Mouse (Mus musculus) heart, embryonic 14.5 days (tissue): Measurements from ENCODE around the gene Cd244a. TPM values are rescaled to one million over a fixed set of nuclear protein-coding genes. Genes with fewer than 3 reads are reported as not detected.

Experiments used
- ATAC-seq: fragments of 200-750 bp; cut with Nextera tagmentation; 2 replicates; pipeline ENCODE4 v1.8.0; 2017; ENCODE audit warnings: low read depth, moderate TSS enrichment; ENCODE audit not compliant: insufficient number of reproducible peaks, insufficient read depth, low FRiP score
- H3K27ac ChIP-seq, 2 experiments: fragments of 200-500 bp in 1 of 2; fragments of 300-500 bp in 1 of 2; sonication (generic) in 1 of 2; replicated peaks in 1 of 2; 2 replicates each; pipeline ENCODE4 v1.5.1; 2012 to 2014; ENCODE audit warnings: low read depth in 2 of 2, low read length in 2 of 2, control low read depth in 1 of 2, mild to moderate bottlenecking in 1 of 2, mixed read lengths in 1 of 2; ENCODE audit not compliant: control insufficient read depth in 1 of 2, insufficient read depth in 1 of 2
- H3K27me3 ChIP-seq: fragments of 300-500 bp; sonication (generic); 2 replicates; pipeline ENCODE4 v1.6.1; 2014; ENCODE audit warnings: mild to moderate bottlenecking, low read length, control low read depth; ENCODE audit not compliant: control insufficient read depth, insufficient read depth
- H3K36me3 ChIP-seq: fragments of 300-500 bp; sonication (generic); 2 replicates; pipeline ENCODE4 v1.6.1; 2014; ENCODE audit warnings: mild to moderate bottlenecking, control low read depth, low read length, mixed read lengths; ENCODE audit not compliant: control insufficient read depth, insufficient read depth
- H3K4me1 ChIP-seq, 2 experiments: fragments of 200-500 bp in 1 of 2; fragments of 300-500 bp in 1 of 2; sonication (generic) in 1 of 2; 2 replicates each; pipeline ENCODE4 v1.6.1; 2012 to 2014; ENCODE audit warnings: low read length in 2 of 2, control low read depth in 1 of 2, mixed read lengths in 1 of 2; ENCODE audit not compliant: control insufficient read depth in 2 of 2, insufficient read depth in 2 of 2
- H3K4me2 ChIP-seq: fragments of 300-500 bp; sonication (generic); 2 replicates; pipeline ENCODE4 v1.6.1; 2014; ENCODE audit warnings: mild to moderate bottlenecking, low read length
- H3K4me3 ChIP-seq, 2 experiments: fragments of 200-500 bp in 1 of 2; fragments of 300-500 bp in 1 of 2; sonication (generic) in 1 of 2; 2 replicates each; pipeline ENCODE4 v1.5.1; 2012 to 2014; ENCODE audit warnings: low read length in 2 of 2, mild to moderate bottlenecking in 2 of 2, control low read depth in 1 of 2, low read depth in 1 of 2, moderate library complexity in 1 of 2; ENCODE audit not compliant: control insufficient read depth in 1 of 2, insufficient read depth in 1 of 2
- H3K9ac ChIP-seq: fragments of 300-500 bp; sonication (generic); 2 replicates; pipeline ENCODE4 v1.6.1; 2014; ENCODE audit warnings: mild to moderate bottlenecking, low read length
- H3K9me3 ChIP-seq: fragments of 300-500 bp; sonication (generic); 2 replicates; pipeline ENCODE4 v1.6.1; 2016; ENCODE audit warnings: low read length, control low read depth; ENCODE audit not compliant: control insufficient read depth
- WGBS: fragments of 180-500 bp; shearing (Covaris S2); extraction: QIAGEN DNeasy Blood & Tissue Kit; methylation state at CpG from one replicate; pipeline ENCODE4 v1.1.7; 2014; 5-methylcytosine and 5-hydroxymethylcytosine counted together
- polyA plus RNA-seq: library from polyadenylated mRNA; unstranded; fragments of >200 nt; fragmentation: Nextera tagmentation; extraction: Ambion mirVana; gene quantifications from 2 replicates; pipeline ENCODE4 v1.2.1, GENCODE M21; 2014

Cd244a gene
- polyA plus RNA-seq, 1 experiment from 2014 or later = not detected

DNA sequence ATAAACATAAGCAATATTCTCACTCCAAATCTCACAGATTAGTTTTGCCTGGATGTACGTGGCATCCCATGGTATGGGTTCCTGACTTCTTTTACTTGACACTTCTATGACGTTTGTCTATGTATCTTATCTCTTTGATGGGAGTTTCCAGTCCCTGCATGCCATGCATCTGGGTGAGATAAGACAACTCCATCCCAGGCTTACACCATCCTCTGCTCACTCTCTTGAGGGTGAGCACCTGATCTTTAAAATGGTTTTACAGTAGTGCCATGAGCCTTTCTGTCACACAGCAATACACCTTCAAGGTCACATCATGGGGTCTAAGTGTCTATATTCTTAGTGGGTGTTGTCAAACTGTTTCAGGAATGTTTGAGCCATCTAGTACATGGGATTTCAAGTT is 1.3 kb downstream of the Cd244a start:
- H3K27ac ChIP-seq = no peak overlapping the region
- H3K4me1 ChIP-seq = no peaks in the 10 kb centered on the region; a peak in 1 of 4 replicates
- H3K36me3 ChIP-seq = no peaks in the 10 kb centered on the region
- H3K4me3 ChIP-seq = no peak overlapping the region
- ATAC-seq = no peak
- no peak overlapping the region for H3K4me2 ChIP-seq
- H3K9me3 ChIP-seq = no peaks in the 10 kb centered on the region
- H3K27me3 ChIP-seq = no peaks in the 10 kb centered on the region
- H3K9ac ChIP-seq = no peak overlapping the region
- 36% methylated on average over 2 of the region's 2 CpGs for WGBS

DNA sequence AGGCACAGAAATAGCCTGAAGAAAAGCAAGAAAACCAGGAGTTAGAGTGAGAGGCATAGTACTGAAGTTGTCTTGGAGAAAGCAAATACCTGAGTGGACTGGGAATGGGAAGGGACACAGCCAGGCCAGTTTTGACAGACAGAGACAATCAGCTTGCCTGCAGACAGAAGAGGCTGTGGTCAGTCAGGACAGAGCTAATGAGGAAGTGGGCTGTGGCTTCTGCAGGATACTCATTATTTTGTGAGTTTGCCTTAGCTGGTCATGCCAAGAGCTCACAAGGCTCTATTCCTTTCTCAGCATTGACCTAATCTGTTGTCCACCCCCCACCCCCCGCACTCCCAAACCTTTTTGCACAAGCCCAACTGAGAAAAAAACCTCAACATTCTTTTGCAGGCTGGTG is 2.2 kb downstream of the Cd244a start:
- Histone ChIP-seq H3K4me2 (no peak overlapping the region), H3K9ac (no peak overlapping the region), H3K36me3 (no peaks in the 10 kb centered on the region), H3K4me3 (no peak overlapping the region), H3K9me3 (no peaks in the 10 kb centered on the region), H3K4me1 (no peaks in the 10 kb centered on the region; a peak in 1 of 4 replicates), H3K27me3 (no peaks in the 10 kb centered on the region), H3K27ac (no peak overlapping the region)
- ATAC-seq = no peak
- WGBS = 54% methylated on average over 1 of the region's 1 CpGs

- no peaks in the 10 kb centered on the region; a peak in 1 of 4 replicates for H3K4me1 ChIP-seq
- no peak overlapping the region for H3K4me2 ChIP-seq
- no peaks in the 10 kb centered on the region for H3K9me3 ChIP-seq
- H3K27me3 ChIP-seq = no peaks in the 10 kb centered on the region
- H3K4me3 ChIP-seq = no peak overlapping the region
- ATAC-seq = no peak
- H3K9ac ChIP-seq = no peak overlapping the region
- no peak overlapping the region for H3K27ac ChIP-seq
- H3K36me3 ChIP-seq = no peaks in the 10 kb centered on the region
- 68% methylated on average over 8 of the region's 11 CpGs for WGBS
These were observed 2.7 kb downstream of the Cd244a start for GRCm38 (mm10) chr1:171561639-171562225.

GRCm38 (mm10) chr1:171563042-171563441 is 4.0 kb downstream of the Cd244a start:
- ATAC-seq = no peak
- Histone ChIP-seq H3K4me2 (no peak overlapping the region), H3K9me3 (no peaks in the 10 kb centered on the region), H3K4me1 (no peaks in the 10 kb centered on the region; a peak in 1 of 4 replicates), H3K4me3 (no peak overlapping the region), H3K36me3 (no peaks in the 10 kb centered on the region), H3K9ac (no peak overlapping the region), H3K27me3 (no peaks in the 10 kb centered on the region), H3K27ac (no peak overlapping the region)
- WGBS = 66% methylated on average over 2 of the region's 2 CpGs

DNA sequence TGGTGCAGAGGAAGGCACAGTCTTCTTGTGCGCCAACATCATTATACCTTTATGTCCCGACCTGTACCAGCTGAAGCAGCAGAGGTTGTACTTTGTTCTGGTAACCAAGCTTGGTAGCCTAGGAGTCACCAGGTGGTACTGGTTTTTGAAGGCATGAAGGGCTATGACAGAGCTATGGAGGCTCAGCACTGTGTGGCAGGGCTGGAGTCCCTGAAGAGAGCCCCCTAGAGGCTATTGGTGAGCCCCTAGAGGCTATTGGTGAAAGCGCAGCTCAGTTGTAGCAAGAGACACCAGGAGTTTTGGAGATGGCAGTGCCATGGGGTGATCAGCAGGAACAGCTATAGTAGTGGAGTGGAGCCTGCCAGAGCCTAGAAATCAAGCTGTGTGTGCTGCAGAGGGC is 5.3 kb downstream of the Cd244a start:
- no peaks in the 10 kb centered on the region; a peak in 1 of 4 replicates for H3K4me1 ChIP-seq
- H3K9me3 ChIP-seq = no peaks in the 10 kb centered on the region
- H3K27me3 ChIP-seq = no peaks in the 10 kb centered on the region
- no peak overlapping the region for H3K9ac ChIP-seq
- H3K4me2 ChIP-seq = no peak overlapping the region
- no peak overlapping the region for H3K27ac ChIP-seq
- 63% methylated on average over 3 of the region's 3 CpGs for WGBS
- ATAC-seq = no peak
- no peaks in the 10 kb centered on the region for H3K36me3 ChIP-seq
- H3K4me3 ChIP-seq = no peak overlapping the region

- H3K9me3 ChIP-seq = no peaks in the 10 kb centered on the region
- no peak for ATAC-seq
- no peaks in the 10 kb centered on the region for H3K27me3 ChIP-seq
- no peak overlapping the region for H3K9ac ChIP-seq
- H3K4me2 ChIP-seq = no peak overlapping the region
- H3K4me3 ChIP-seq = no peak overlapping the region
- WGBS = 38% methylated on average over 4 of the region's 4 CpGs
- no peaks in the 10 kb centered on the region; a peak in 1 of 4 replicates for H3K4me1 ChIP-seq
- H3K36me3 ChIP-seq = no peaks in the 10 kb centered on the region
- no peak overlapping the region for H3K27ac ChIP-seq
These were observed 6.9 kb downstream of the Cd244a start for GRCm38 (mm10) chr1:171565888-171566287.

DNA sequence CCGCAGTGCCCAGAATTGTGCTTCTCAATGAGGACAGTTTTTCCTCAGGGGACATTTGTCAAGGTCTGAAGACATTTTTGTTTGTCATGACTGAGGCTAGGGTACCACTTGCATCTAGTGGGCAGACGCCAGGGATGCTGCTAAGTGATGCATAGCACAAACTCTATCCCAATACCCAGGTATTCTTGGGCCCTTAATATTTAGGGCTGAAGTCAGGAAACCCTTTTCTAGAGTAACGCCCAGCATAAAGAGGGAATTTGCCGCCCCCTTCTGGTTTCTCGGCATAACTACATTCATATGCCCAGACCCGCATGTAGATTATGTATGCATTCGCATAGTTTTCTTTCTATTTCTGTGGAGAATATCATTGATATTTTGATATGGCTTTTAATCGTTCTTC is 7.8 kb downstream of the Cd244a start:
- no peaks in the 10 kb centered on the region for H3K27me3 ChIP-seq
- no peaks in the 10 kb centered on the region for H3K9me3 ChIP-seq
- no peak overlapping the region for H3K4me3 ChIP-seq
- H3K36me3 ChIP-seq = no peaks in the 10 kb centered on the region
- H3K4me1 ChIP-seq = no peaks in the 10 kb centered on the region
- no peak overlapping the region for H3K27ac ChIP-seq
- H3K9ac ChIP-seq = no peak overlapping the region
- 21% methylated on average over 8 of the region's 8 CpGs for WGBS
- no peak for ATAC-seq
- no peak overlapping the region for H3K4me2 ChIP-seq

DNA sequence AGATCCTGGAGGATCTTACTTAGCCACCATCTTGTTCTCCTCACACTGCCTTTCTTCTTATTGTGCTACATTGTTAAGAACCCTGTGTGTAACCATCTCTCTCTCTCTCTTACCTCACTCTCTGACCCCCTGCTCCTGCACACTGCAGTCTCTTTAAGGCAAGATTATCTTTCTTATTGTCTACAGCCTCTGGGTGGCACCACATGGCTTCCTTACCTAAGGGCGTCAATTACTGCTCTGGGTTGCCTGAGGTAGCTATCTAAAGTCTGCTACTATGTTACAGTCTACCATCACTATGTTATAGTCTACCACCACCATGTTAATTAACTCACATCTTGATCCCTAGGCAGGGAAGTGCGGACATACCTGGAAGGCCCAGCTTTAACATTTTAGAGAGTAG is 9.4 kb downstream of the Cd244a start:
- Histone ChIP-seq H3K4me3 (no peak overlapping the region), H3K9me3 (no peaks in the 10 kb centered on the region), H3K9ac (no peak overlapping the region), H3K27me3 (no peaks in the 10 kb centered on the region), H3K4me2 (no peak overlapping the region), H3K4me1 (no peaks in the 10 kb centered on the region), H3K27ac (no peak overlapping the region), H3K36me3 (no peaks in the 10 kb centered on the region)
- 63% methylated on average over 2 of the region's 2 CpGs for WGBS
- ATAC-seq = no peak
